ENCODE assay signal across 10 mouse cellular contexts in genomic region chr7:126725077-126725476, GRCm38 (mm10).
"Had no signal": no experiment of that assay in that cellular context is flagged by ENCODE, and none has a peak within 500 bp of the region (broad histone marks: within the 10 kb centered on the region; RNA-seq: fewer than 3 reads in every experiment).

No protein-coding gene starts in this region.

- ATAC-seq: intestine, postnatal 0 days; liver, postnatal 0 days; midbrain, embryonic 16.5 days had no signal

- DNase-seq: kidney, adult 8-10 months; kidney, postnatal 25 days; liver, embryonic 13.5 days; liver, postnatal 0 days; thymus, postnatal 36 days had no signal

- H3K9me3 ChIP-seq: limb, embryonic 15.5 days; liver, embryonic 13.5 days had no signal

- H3K4me1 ChIP-seq: limb, embryonic 15.5 days; liver, embryonic 13.5 days; midbrain, embryonic 12.5 days had no signal

- H3K27ac ChIP-seq: left cerebral cortex, adult 2 months; limb, embryonic 15.5 days; liver, embryonic 13.5 days; midbrain, embryonic 12.5 days had no signal

- H3K27me3 ChIP-seq: limb, embryonic 15.5 days; liver, embryonic 13.5 days had no signal

- H3K4me3 ChIP-seq: left cerebral cortex, adult 2 months; limb, embryonic 15.5 days; liver, embryonic 13.5 days; midbrain, embryonic 12.5 days had no signal

- H3K36me3 ChIP-seq: limb, embryonic 15.5 days; liver, embryonic 13.5 days; midbrain, embryonic 12.5 days had no signal
